Mouse (Mus musculus) kidney, postnatal 0 days (tissue): Measurements from ENCODE around the gene Arhgef3. TPM values are rescaled to one million over a fixed set of nuclear protein-coding genes. Genes with fewer than 3 reads are reported as not detected.

Experiments used
- ATAC-seq: fragments of 200-750 bp; cut with Nextera tagmentation; replicated peaks from 2 replicates; pipeline ENCODE4 v1.8.0; 2017; ENCODE audit warnings: low read depth, moderate number of reproducible peaks, moderate TSS enrichment, moderate library complexity; ENCODE audit not compliant: low FRiP score
- DNase-seq: peaks from one replicate; pipeline ENCODE4 v3.0.0-alpha.2; 2016; ENCODE audit warnings: low spot score
- H3K27ac ChIP-seq: fragments of 300-500 bp; sonication (generic); 2 replicates; pipeline ENCODE4 v1.5.1; 2014; ENCODE audit warnings: mild to moderate bottlenecking
- H3K27me3 ChIP-seq: fragments of 300-500 bp; sonication (generic); 2 replicates; pipeline ENCODE4 v1.6.1; 2014; ENCODE audit warnings: low read length, mixed read lengths; ENCODE audit not compliant: insufficient read depth
- H3K36me3 ChIP-seq: fragments of 300-500 bp; sonication (generic); 2 replicates; pipeline ENCODE4 v1.6.1; 2014; ENCODE audit warnings: low read length, mixed read lengths; ENCODE audit not compliant: insufficient read depth
- H3K4me1 ChIP-seq: fragments of 300-500 bp; sonication (generic); replicated peaks from 2 replicates; pipeline ENCODE4 v1.6.1; 2014; ENCODE audit warnings: antibody characterized with exemption, low read length, mixed read lengths; ENCODE audit not compliant: insufficient read depth
- H3K4me2 ChIP-seq: fragments of 300-500 bp; sonication (generic); 2 replicates; pipeline ENCODE4 v1.6.1; 2014; ENCODE audit warnings: mild to moderate bottlenecking, low read length, moderate library complexity, mixed read lengths
- H3K4me3 ChIP-seq: fragments of 300-500 bp; sonication (generic); replicated peaks from 2 replicates; pipeline ENCODE4 v1.5.1; 2014; ENCODE audit warnings: low read depth, low read length
- H3K9ac ChIP-seq: fragments of 300-500 bp; sonication (generic); 2 replicates; pipeline ENCODE4 v1.6.1; 2014; ENCODE audit warnings: low read depth, low read length
- H3K9me3 ChIP-seq: fragments of 300-500 bp; sonication (generic); replicated peaks from 2 replicates; pipeline ENCODE4 v1.6.1; 2016; ENCODE audit warnings: low read length, inconsistent platforms, mixed read lengths
- CTCF ChIP-seq: IDR thresholded peaks from 2 replicates; pipeline ENCODE4 v1.5.1; 2016; ENCODE audit warnings: antibody characterized with exemption, low read depth, mild to moderate bottlenecking, moderate library complexity
- WGBS: fragments of 180-500 bp; shearing (Covaris S2); extraction: QIAGEN DNeasy Blood & Tissue Kit; methylation state at CpG from one replicate; pipeline ENCODE4 v1.1.7; 2014; 5-methylcytosine and 5-hydroxymethylcytosine counted together
- polyA plus RNA-seq: library from polyadenylated mRNA; unstranded; fragments of >200 nt; fragmentation: Nextera tagmentation; extraction: Ambion mirVana; gene quantifications from 2 replicates; pipeline ENCODE4 v1.2.1, GENCODE M21; 2015

Arhgef3 gene
- polyA plus RNA-seq, 1 experiment from 2014 or later: 20.0 TPM

DNA sequence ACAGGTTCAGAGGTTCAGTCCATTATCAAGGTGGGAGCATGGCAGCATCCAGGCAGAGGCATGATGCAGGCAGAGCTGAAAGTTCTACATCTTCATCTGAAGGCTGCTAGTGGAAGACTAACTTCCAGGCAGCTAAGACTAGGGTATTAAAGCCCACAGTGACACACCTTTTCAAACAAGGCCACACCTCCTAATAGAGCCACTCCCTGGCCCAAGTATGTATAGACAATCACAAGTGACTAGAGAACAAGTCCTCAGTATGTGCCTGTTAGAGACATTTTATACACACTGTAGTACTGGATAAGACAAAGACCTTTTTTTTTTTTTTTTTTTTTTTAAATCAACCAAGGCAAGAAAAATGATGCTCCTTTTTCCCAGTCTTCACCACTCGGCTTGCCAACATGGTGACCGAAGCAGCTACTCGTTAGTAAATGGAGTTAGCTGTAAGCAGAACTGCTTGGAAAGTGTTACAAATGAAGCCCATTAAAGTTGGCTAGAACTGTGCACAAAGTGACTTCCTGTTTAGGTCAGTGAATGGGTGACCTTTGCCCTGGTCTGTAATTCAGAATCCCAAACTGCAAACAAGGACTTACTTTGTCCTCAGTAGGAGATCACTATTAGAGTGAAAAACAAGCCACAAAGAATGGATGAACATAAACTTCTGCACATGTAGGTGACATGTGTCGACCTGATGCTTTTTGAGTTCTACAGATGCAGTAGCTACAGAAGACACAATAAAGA is 229.7 kb downstream of the Arhgef3 start:
- Histone ChIP-seq H3K9me3 (no peaks in the 10 kb centered on the region), H3K4me3 (no peak overlapping the region), H3K27me3 (no peaks in the 10 kb centered on the region), H3K36me3 (no peaks in the 10 kb centered on the region), H3K4me1 (peaks cover 3% of the 10 kb centered on the region), H3K9ac (no peak overlapping the region), H3K27ac (no peak overlapping the region), H3K4me2 (no peak overlapping the region)
- ATAC-seq (no peak), DNase-seq (no peak)
- TF ChIP-seq CTCF: no peak
- WGBS: 81% methylated on average over 4 of the region's 4 CpGs

GRCm38 (mm10) chr14:27345051-27345885 is 230.6 kb downstream of the Arhgef3 start:
- Histone ChIP-seq H3K4me1 (peaks cover 8% of the 10 kb centered on the region), H3K27me3 (no peaks in the 10 kb centered on the region), H3K9me3 (no peaks in the 10 kb centered on the region), H3K27ac (no peak overlapping the region), H3K36me3 (no peaks in the 10 kb centered on the region), H3K4me2 (no peak overlapping the region), H3K4me3 (no peak overlapping the region), H3K9ac (no peak overlapping the region)
- ATAC-seq (no peak), DNase-seq (no peak)
- 80% methylated on average over 7 of the region's 7 CpGs for WGBS
- no peak for TF ChIP-seq CTCF

DNA sequence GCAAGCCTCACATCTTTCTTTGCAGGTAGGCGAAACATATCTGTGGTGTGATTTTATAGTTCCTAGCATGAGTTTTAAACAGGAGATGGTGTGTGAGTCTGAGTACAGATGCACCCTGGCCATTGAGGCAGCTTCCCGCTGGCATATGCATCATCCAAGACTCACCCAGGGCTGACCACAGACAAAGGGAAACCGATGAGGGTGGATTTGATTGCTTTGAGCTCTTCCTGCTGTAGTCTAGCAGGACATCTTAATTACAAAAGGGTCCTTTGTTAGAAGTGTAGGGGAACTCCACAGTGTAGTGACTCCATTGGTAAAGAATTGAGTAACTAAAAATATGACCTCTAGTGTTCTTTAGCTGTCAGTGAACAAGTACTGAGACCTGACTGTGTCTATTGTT is 232.5 kb downstream of the Arhgef3 start:
- WGBS: 62% methylated on average over 3 of the region's 3 CpGs
- no peaks in the 10 kb centered on the region for H3K27me3 ChIP-seq
- ATAC-seq (no peak), DNase-seq (no peak)
- H3K9ac ChIP-seq: no peak overlapping the region
- H3K36me3 ChIP-seq: no peaks in the 10 kb centered on the region
- H3K27ac ChIP-seq: 0 out of 2 replicates have a peak overlapping the region, but pooled peaks have one; percentile 10
- no peak overlapping the region for H3K4me3 ChIP-seq
- no peak for TF ChIP-seq CTCF
- H3K4me2 ChIP-seq: no peak overlapping the region
- H3K9me3 ChIP-seq: no peaks in the 10 kb centered on the region
- peaks cover 16% of the 10 kb centered on the region; the same call in 1 of the 2 replicates for H3K4me1 ChIP-seq

DNA sequence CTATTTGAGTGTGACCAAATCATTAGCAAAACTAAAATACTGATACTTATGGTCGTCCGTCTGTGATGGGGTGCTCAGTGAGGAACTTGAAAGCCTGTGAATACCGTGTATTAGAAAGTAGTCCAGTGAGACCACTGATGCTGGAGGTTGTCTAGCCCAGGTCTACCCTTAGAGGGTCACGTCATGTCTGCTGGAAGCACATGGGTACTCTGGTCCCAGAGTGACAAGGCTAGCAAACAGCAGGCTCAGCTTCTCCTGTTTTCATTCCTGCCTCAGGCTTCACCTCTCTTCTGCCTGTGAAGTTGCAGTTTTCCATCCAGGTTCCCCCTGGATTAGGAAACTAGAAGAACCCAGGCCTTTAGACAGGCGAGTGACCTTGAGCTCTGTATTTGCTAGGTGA is 233.0 kb downstream of the Arhgef3 start:
- Histone ChIP-seq H3K27ac (0 out of 2 replicates have a peak overlapping the region, but pooled peaks have one; percentile 10), H3K9me3 (no peaks in the 10 kb centered on the region), H3K4me3 (no peak overlapping the region), H3K36me3 (no peaks in the 10 kb centered on the region), H3K9ac (no peak overlapping the region), H3K27me3 (no peaks in the 10 kb centered on the region), H3K4me1 (peaks cover 21% of the 10 kb centered on the region; the same call in 1 of the 2 replicates), H3K4me2 (no peak overlapping the region)
- ATAC-seq: no peak
- DNase-seq: no peak
- WGBS: 86% methylated on average over 5 of the region's 5 CpGs
- no peak for TF ChIP-seq CTCF

- TF ChIP-seq CTCF: no peak
- H3K9ac ChIP-seq: no peak overlapping the region
- H3K27ac ChIP-seq: no peak overlapping the region
- no peaks in the 10 kb centered on the region for H3K36me3 ChIP-seq
- no peaks in the 10 kb centered on the region for H3K9me3 ChIP-seq
- ATAC-seq (no peak), DNase-seq (no peak)
- peaks cover 25% of the 10 kb centered on the region; the same call in 1 of the 2 replicates for H3K4me1 ChIP-seq
- no peak overlapping the region for H3K4me2 ChIP-seq
- H3K4me3 ChIP-seq: no peak overlapping the region
- no peaks in the 10 kb centered on the region for H3K27me3 ChIP-seq
- WGBS: 82% methylated on average over 2 of the region's 2 CpGs
Observed at GRCm38 (mm10) chr14:27348088-27348487, 233.4 kb downstream of the Arhgef3 start.

DNA sequence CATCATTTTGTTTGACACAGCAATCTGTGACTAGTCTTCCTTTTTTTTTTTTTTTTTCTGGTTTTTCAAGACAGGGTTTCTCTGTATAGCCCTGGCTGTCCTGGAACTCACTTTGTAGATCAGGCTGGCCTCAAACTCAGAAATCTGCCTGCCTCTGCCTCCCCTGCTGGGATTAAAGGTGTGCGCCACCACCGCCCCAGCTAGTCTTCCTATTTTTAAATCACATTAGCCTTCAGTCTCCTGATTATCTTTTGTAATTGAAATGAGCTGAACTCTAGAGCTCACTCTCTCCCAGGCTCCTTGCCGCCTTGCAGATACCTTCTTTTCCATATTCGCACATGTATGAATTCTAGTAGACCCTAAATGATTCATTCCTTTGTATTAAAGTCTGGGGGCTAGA is 234.0 kb downstream of the Arhgef3 start:
- no peaks in the 10 kb centered on the region for H3K27me3 ChIP-seq
- ATAC-seq: no peak
- H3K4me2 ChIP-seq: no peak overlapping the region
- H3K36me3 ChIP-seq: no peaks in the 10 kb centered on the region
- H3K4me1 ChIP-seq: peaks cover 25% of the 10 kb centered on the region; the same call in 1 of the 2 replicates
- no peak for TF ChIP-seq CTCF
- no peak overlapping the region for H3K27ac ChIP-seq
- no peak overlapping the region for H3K4me3 ChIP-seq
- no peak for DNase-seq
- H3K9me3 ChIP-seq: no peaks in the 10 kb centered on the region
- WGBS: 98% methylated on average over 4 of the region's 4 CpGs
- no peak overlapping the region for H3K9ac ChIP-seq
